Mouse (Mus musculus): ENCODE measurements around the gene Tmigd3. TPM values are rescaled to one million over a fixed set of nuclear protein-coding genes. Genes with fewer than 3 reads are reported as not detected.

Tmigd3 gene
- polyA plus RNA-seq, 1 experiment from 2014 or later = not detected

DNA sequence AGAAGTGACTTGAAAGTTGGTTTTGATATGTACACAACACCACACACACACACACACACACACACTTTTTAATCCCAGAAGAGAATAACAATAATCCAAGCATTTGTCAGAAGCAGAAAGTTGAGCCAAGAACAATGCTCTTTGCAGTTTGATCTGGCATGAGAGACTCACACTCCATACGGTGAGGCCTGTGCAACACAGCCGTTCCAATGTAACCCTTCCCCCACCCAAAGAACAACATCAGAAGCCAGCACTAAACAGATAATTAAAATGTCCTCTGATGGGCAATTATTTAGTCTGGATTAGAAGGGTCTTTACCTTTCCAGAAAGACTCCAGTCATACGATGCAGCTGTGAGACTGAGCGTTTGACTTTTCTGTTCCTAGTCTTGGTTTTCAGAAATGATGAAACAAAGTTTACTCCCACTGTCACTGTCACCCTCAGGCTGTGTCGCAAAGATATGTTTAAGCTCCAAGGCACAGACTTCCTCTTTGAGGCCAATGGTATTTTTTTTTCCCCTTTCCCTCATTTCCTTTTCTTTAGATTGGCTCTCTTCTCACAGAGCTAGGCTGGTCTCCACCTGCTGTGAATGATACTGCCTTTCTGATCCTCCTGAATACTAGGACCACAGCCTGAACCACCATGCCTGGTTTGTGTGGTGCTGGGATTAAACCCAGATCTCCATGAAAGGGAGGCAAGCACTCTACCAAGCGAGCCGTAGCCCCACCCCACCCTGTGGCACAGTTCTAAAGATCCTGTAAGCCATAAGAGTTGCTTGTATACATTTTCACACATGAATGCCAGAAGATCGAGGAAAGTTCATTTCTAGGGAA is 61.8 kb downstream of the Tmigd3 start, which contains the start of gene I830077J02Rik:
Gene I830077J02Rik, minus strand, starts transcription at position 425 of the 832 bp plus-strand sequence.
- H3K9me3 ChIP-seq (ENCODE audit: control insufficient read depth, low read length) = no peaks in the 10 kb centered on the region
- no peaks in the 10 kb centered on the region for H3K27me3 ChIP-seq (replicated peaks; ENCODE audit: control insufficient read depth, insufficient read depth, low read length)
- H3K4me3 ChIP-seq (replicated peaks; ENCODE audit: low read length) = no peak within 1 kb of the TSS
- no peaks in the 10 kb centered on the region for H3K4me1 ChIP-seq (replicated peaks; ENCODE audit: control insufficient read depth, insufficient read depth, low read length)
- no peak within 1 kb of the TSS for H3K27ac ChIP-seq (ENCODE audit: low read length)
- no peak for ATAC-seq
- H3K9ac ChIP-seq (replicated peaks; ENCODE audit: low read depth, low read length) = no peak within 1 kb of the TSS
- H3K36me3 ChIP-seq (ENCODE audit: control insufficient read depth, insufficient read depth) = no peaks in the 10 kb centered on the region
- H3K4me2 ChIP-seq (ENCODE audit: low read length) = no peak within 1 kb of the TSS
- 86% methylated on average over 8 of the region's 8 CpGs for WGBS

GRCm38 (mm10) chr3:105933926-105934325 is 63.2 kb downstream of the Tmigd3 start:
- Histone ChIP-seq H3K27me3 (replicated peaks; ENCODE audit: control insufficient read depth, insufficient read depth, low read length) (no peaks in the 10 kb centered on the region), H3K36me3 (ENCODE audit: control insufficient read depth, insufficient read depth) (no peaks in the 10 kb centered on the region), H3K9ac (replicated peaks; ENCODE audit: low read depth, low read length) (no peak overlapping the region), H3K27ac (ENCODE audit: low read length) (no peak overlapping the region), H3K4me2 (ENCODE audit: low read length) (no peak overlapping the region), H3K4me3 (replicated peaks; ENCODE audit: low read length) (no peak overlapping the region), H3K4me1 (replicated peaks; ENCODE audit: control insufficient read depth, insufficient read depth, low read length) (no peaks in the 10 kb centered on the region), H3K9me3 (ENCODE audit: control insufficient read depth, low read length) (no peaks in the 10 kb centered on the region)
- ATAC-seq = no peak
- 96% methylated on average over 6 of the region's 6 CpGs for WGBS

DNA sequence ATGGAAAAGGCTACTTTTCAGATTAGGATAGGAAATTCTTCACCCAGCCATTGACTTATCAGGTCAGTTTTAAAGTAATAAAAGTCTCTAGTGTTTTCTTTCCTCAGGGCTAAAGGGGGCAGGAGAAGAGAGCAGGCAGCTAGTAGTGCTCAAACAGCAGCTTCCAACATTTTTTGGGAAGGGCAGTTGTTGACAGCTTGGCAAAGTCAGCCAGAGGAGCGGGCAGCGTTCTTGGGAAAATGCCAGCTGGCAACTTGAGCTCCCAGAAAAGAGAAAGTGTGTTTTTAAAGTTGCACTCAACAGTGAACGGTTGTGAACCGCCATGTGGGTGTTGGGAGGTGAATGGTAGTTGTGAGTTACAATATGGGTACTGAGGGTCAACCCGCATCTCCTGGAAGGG is 64.3 kb downstream of the Tmigd3 start:
- H3K4me1 ChIP-seq (replicated peaks; ENCODE audit: control insufficient read depth, insufficient read depth, low read length) = no peaks in the 10 kb centered on the region
- no peaks in the 10 kb centered on the region for H3K9me3 ChIP-seq (ENCODE audit: control insufficient read depth, low read length)
- no peak overlapping the region for H3K4me2 ChIP-seq (ENCODE audit: low read length)
- H3K27me3 ChIP-seq (replicated peaks; ENCODE audit: control insufficient read depth, insufficient read depth, low read length) = no peaks in the 10 kb centered on the region
- ATAC-seq = no peak
- 51% methylated on average over 5 of the region's 5 CpGs for WGBS
- no peaks in the 10 kb centered on the region for H3K36me3 ChIP-seq (ENCODE audit: control insufficient read depth, insufficient read depth)
- H3K27ac ChIP-seq (ENCODE audit: low read length) = no peak overlapping the region
- no peak overlapping the region for H3K9ac ChIP-seq (replicated peaks; ENCODE audit: low read depth, low read length)
- no peak overlapping the region for H3K4me3 ChIP-seq (replicated peaks; ENCODE audit: low read length)

DNA sequence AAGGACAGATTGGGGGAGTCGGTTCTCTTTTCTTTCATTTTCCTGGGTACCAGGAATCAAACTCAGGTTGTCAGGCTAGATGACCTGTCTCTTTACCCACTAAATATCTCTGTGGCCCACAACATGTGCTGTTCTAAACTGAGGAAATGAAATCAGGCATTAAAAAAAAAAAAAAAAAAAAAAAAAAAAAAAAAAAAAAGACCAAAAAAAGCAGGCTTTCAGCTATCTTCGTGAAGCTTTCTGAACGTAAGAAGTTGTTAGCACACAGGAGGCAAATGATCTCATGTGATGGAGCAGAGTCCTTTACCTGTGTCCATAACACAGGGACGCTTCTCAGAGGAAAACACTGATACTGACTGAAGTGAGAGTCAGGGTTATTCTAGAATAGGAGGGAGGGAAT is 65.4 kb downstream of the Tmigd3 start:
- H3K4me1 ChIP-seq (replicated peaks; ENCODE audit: control insufficient read depth, insufficient read depth, low read length) = no peaks in the 10 kb centered on the region
- no peak overlapping the region for H3K9ac ChIP-seq (replicated peaks; ENCODE audit: low read depth, low read length)
- no peaks in the 10 kb centered on the region for H3K9me3 ChIP-seq (ENCODE audit: control insufficient read depth, low read length)
- no peak for ATAC-seq
- H3K27ac ChIP-seq (ENCODE audit: low read length) = no peak overlapping the region
- H3K36me3 ChIP-seq (ENCODE audit: control insufficient read depth, insufficient read depth) = peaks cover 4% of the 10 kb centered on the region
- H3K4me3 ChIP-seq (replicated peaks; ENCODE audit: low read length) = no peak overlapping the region
- H3K27me3 ChIP-seq (replicated peaks; ENCODE audit: control insufficient read depth, insufficient read depth, low read length) = no peaks in the 10 kb centered on the region
- 90% methylated on average over 4 of the region's 4 CpGs for WGBS
- H3K4me2 ChIP-seq (ENCODE audit: low read length) = no peak overlapping the region

DNA sequence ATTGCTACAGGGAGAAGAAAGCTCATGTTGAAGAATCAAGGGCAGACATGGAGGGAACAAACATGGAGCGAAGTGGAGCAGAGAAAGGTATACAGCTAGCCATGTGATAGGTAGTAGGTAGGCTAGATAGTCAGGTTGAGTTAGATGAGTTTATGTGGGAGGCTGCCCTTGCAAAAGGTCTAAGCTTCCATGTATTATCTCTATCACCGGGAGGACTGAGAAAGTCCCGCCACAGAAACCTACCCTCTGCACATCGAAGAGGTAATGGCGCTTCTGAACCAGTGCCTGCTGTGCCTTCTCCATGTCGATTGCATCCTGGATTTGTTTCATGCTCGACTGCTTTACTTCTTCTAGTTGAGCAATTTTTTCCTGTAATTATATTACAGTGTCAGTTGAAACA is 80.6 kb downstream of the Tmigd3 start:
- H3K9me3 ChIP-seq (ENCODE audit: control insufficient read depth, low read length) = no peaks in the 10 kb centered on the region
- peaks cover 40% of the 10 kb centered on the region for H3K36me3 ChIP-seq (ENCODE audit: control insufficient read depth, insufficient read depth)
- ATAC-seq = no peak
- 96% methylated on average over 7 of the region's 7 CpGs for WGBS
- no peak overlapping the region for H3K4me3 ChIP-seq (replicated peaks; ENCODE audit: low read length)
- no peaks in the 10 kb centered on the region for H3K4me1 ChIP-seq (replicated peaks; ENCODE audit: control insufficient read depth, insufficient read depth, low read length)
- H3K27me3 ChIP-seq (replicated peaks; ENCODE audit: control insufficient read depth, insufficient read depth, low read length) = no peaks in the 10 kb centered on the region
- H3K4me2 ChIP-seq (ENCODE audit: low read length) = no peak overlapping the region
- H3K27ac ChIP-seq (ENCODE audit: low read length) = no peak overlapping the region
- H3K9ac ChIP-seq (replicated peaks; ENCODE audit: low read depth, low read length) = no peak overlapping the region

DNA sequence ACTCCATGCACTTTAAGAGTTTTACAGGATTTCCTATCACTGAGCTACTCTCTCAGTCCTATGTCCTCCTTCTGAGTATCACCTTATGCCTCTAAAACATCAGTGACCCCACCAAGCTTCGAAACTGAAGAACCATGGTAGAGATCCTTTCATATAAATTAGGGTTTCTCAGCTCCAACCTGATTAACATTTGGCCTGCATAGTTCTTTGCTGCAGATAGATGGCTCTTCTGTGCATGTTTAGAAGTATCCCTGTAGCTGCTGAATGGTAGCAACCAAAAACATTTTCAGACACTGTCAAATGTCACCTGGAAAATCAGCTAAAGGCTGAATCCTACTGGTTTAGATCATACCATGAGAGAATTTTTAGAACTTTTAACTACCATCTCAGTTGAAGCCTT is 86.5 kb downstream of the Tmigd3 start:
- no peak overlapping the region for H3K4me2 ChIP-seq (ENCODE audit: low read length)
- peaks cover 27% of the 10 kb centered on the region for H3K4me1 ChIP-seq (replicated peaks; ENCODE audit: control insufficient read depth, insufficient read depth, low read length)
- WGBS = 92% methylated on average over 1 of the region's 1 CpGs
- no peak overlapping the region for H3K27ac ChIP-seq (ENCODE audit: low read length)
- H3K9me3 ChIP-seq (ENCODE audit: control insufficient read depth, low read length) = no peaks in the 10 kb centered on the region
- no peak for ATAC-seq
- no peaks in the 10 kb centered on the region for H3K27me3 ChIP-seq (replicated peaks; ENCODE audit: control insufficient read depth, insufficient read depth, low read length)
- peaks cover 22% of the 10 kb centered on the region for H3K36me3 ChIP-seq (ENCODE audit: control insufficient read depth, insufficient read depth)
- H3K9ac ChIP-seq (replicated peaks; ENCODE audit: low read depth, low read length) = no peak overlapping the region
- no peak overlapping the region for H3K4me3 ChIP-seq (replicated peaks; ENCODE audit: low read length)

DNA sequence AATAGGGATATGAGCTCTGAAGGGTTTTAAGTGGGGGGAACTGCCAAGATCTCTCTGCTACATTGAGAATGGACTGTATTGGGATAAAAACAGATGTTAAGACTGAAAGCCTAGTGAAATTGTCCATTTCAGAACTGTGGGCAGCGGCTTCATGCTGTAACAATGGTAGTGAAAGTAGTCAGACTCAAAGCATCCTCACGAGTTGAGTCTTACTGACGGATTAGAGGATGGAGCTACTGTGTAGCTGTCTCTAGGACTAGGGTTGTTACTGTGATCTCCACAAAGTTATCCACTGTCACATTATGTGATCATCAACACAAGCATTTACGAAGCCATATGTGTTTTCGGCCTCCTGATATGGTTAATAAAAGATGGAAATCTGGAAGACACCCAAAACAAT is 87.5 kb downstream of the Tmigd3 start:
- H3K36me3 ChIP-seq (ENCODE audit: control insufficient read depth, insufficient read depth) = peaks cover 23% of the 10 kb centered on the region
- peak overlapping the region; percentile 89 for H3K4me3 ChIP-seq (replicated peaks; ENCODE audit: low read length)
- H3K4me2 ChIP-seq (ENCODE audit: low read length) = peak overlapping the region; percentile 72
- H3K27ac ChIP-seq (ENCODE audit: low read length) = no peak overlapping the region
- WGBS = 46% methylated on average over 5 of the region's 5 CpGs
- peak overlapping the region; percentile 98 for H3K9ac ChIP-seq (replicated peaks; ENCODE audit: low read depth, low read length)
- no peaks in the 10 kb centered on the region for H3K27me3 ChIP-seq (replicated peaks; ENCODE audit: control insufficient read depth, insufficient read depth, low read length)
- no peak for ATAC-seq
- peaks cover 27% of the 10 kb centered on the region for H3K4me1 ChIP-seq (replicated peaks; ENCODE audit: control insufficient read depth, insufficient read depth, low read length)
- no peaks in the 10 kb centered on the region for H3K9me3 ChIP-seq (ENCODE audit: control insufficient read depth, low read length)

DNA sequence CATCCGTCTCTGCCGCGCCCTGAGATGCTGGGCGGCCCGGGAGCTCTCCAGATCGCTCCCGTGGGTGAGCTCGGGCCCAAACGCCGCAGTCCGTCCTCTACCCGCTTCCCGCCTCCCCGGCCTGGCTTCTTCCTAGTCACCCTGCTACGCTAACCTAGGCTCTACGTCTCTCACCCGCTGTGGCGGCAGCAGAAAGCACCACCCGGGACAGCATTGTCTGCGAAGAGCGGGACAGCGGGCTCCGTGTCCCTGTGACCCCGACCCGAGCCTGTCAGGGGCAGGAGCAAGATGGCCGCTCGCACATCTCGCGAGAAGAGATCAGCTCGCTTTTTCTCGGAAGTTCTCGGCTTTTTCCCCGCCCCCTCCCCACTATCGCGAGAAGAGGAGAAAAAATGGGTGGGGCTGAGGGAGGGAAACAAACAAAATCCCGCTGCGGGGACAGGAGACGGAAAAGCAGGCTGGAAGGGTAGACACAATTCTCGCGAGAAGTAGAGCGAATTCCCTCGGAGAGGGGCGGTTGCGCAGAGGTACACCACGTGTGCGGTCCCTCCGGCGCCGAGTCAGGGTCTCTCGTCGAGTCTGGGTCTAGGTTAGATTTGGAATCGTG is 88.4 kb downstream of the Tmigd3 start, which contains the start of gene Wdr77:
Gene Wdr77, plus strand, starts transcription at position 396 of the 607 bp plus-strand sequence.
- H3K4me1 ChIP-seq (replicated peaks; ENCODE audit: control insufficient read depth, insufficient read depth, low read length) = peaks cover 27% of the 10 kb centered on the region
- H3K27ac ChIP-seq (ENCODE audit: low read length) = peak within 1 kb of the TSS; percentile 86
- peak within 1 kb of the TSS; percentile 89 for H3K4me3 ChIP-seq (replicated peaks; ENCODE audit: low read length)
- no peaks in the 10 kb centered on the region for H3K9me3 ChIP-seq (ENCODE audit: control insufficient read depth, low read length)
- 0% methylated on average over 52 of the region's 52 CpGs for WGBS
- ATAC-seq = peak; percentile 98
- H3K4me2 ChIP-seq (ENCODE audit: low read length) = peak within 1 kb of the TSS; percentile 90
- H3K27me3 ChIP-seq (replicated peaks; ENCODE audit: control insufficient read depth, insufficient read depth, low read length) = no peaks in the 10 kb centered on the region
- H3K9ac ChIP-seq (replicated peaks; ENCODE audit: low read depth, low read length) = peak within 1 kb of the TSS; percentile 98
- H3K36me3 ChIP-seq (ENCODE audit: control insufficient read depth, insufficient read depth) = peaks cover 28% of the 10 kb centered on the region

GRCm38 (mm10) chr3:105959585-105959984 is 88.9 kb downstream of the Tmigd3 start:
- ATAC-seq = peak; percentile 63
- Histone ChIP-seq H3K4me2 (ENCODE audit: low read length) (peak overlapping the region; percentile 90), H3K27ac (ENCODE audit: low read length) (peak overlapping the region; percentile 67), H3K4me1 (replicated peaks; ENCODE audit: control insufficient read depth, insufficient read depth, low read length) (peaks cover 27% of the 10 kb centered on the region), H3K9me3 (ENCODE audit: control insufficient read depth, low read length) (no peaks in the 10 kb centered on the region), H3K36me3 (ENCODE audit: control insufficient read depth, insufficient read depth) (peaks cover 29% of the 10 kb centered on the region), H3K9ac (replicated peaks; ENCODE audit: low read depth, low read length) (peak overlapping the region; percentile 79), H3K4me3 (replicated peaks; ENCODE audit: low read length) (peak overlapping the region; percentile 89), H3K27me3 (replicated peaks; ENCODE audit: control insufficient read depth, insufficient read depth, low read length) (no peaks in the 10 kb centered on the region)
- under 1% methylated on average over 26 of the region's 26 CpGs for WGBS

Data from forebrain, embryonic 16.5 days (tissue).